Mouse (Mus musculus) stomach, embryonic 14.5 days (tissue): ENCODE measurements around the gene Iqschfp. TPM values are rescaled to one million over a fixed set of nuclear protein-coding genes. Genes with fewer than 3 reads are reported as not detected.

Experiments
- ATAC-seq: fragments of 200-750 bp; cut with Nextera tagmentation; 2 replicates; pipeline ENCODE4 v1.8.0; 2017; ENCODE audit warnings: low read depth, moderate TSS enrichment; ENCODE audit not compliant: insufficient number of reproducible peaks, insufficient read depth, low FRiP score
- H3K27ac ChIP-seq: fragments of 300-500 bp; sonication (generic); 2 replicates; pipeline ENCODE4 v1.5.1; 2014; ENCODE audit warnings: mild to moderate bottlenecking, low read length, moderate library complexity, mixed read lengths
- H3K27me3 ChIP-seq: fragments of 300-500 bp; sonication (generic); 2 replicates; pipeline ENCODE4 v1.6.1; 2014; ENCODE audit warnings: low read length, control low read depth, mixed read lengths; ENCODE audit not compliant: control insufficient read depth, insufficient read depth
- H3K36me3 ChIP-seq: fragments of 300-500 bp; sonication (generic); 2 replicates; pipeline ENCODE4 v1.6.1; 2014; ENCODE audit warnings: mild to moderate bottlenecking, control low read depth, low read length, moderate library complexity, mixed read lengths; ENCODE audit not compliant: control insufficient read depth, insufficient read depth
- H3K4me1 ChIP-seq: fragments of 300-500 bp; sonication (generic); 2 replicates; pipeline ENCODE4 v1.6.1; 2014; ENCODE audit warnings: low read length, control low read depth, mixed read lengths; ENCODE audit not compliant: control insufficient read depth, insufficient read depth
- H3K4me2 ChIP-seq: fragments of 300-500 bp; sonication (generic); replicated peaks from 2 replicates; pipeline ENCODE4 v1.6.1; 2014; ENCODE audit warnings: low read depth, low read length, control low read depth
- H3K4me3 ChIP-seq: fragments of 300-500 bp; sonication (generic); 2 replicates; pipeline ENCODE4 v1.5.1; 2014; ENCODE audit warnings: low read depth, low read length, control low read depth
- H3K9ac ChIP-seq: fragments of 300-500 bp; sonication (generic); replicated peaks from 2 replicates; pipeline ENCODE4 v1.6.1; 2014; ENCODE audit warnings: low read depth, mild to moderate bottlenecking, control low read depth, low read length, moderate library complexity, mixed read lengths
- H3K9me3 ChIP-seq: fragments of 300-500 bp; sonication (generic); 2 replicates; pipeline ENCODE4 v1.6.1; 2016; ENCODE audit warnings: low read depth, low read length, control low read depth; ENCODE audit not compliant: control insufficient read depth
- WGBS: fragments of 180-500 bp; shearing (Covaris S2); extraction: QIAGEN DNeasy Blood & Tissue Kit; methylation state at CpG from one replicate; pipeline ENCODE4 v1.1.7; 2014; 5-methylcytosine and 5-hydroxymethylcytosine counted together
- polyA plus RNA-seq: library from polyadenylated mRNA; unstranded; fragments of >200 nt; fragmentation: Nextera tagmentation; extraction: Ambion mirVana; gene quantifications from 2 replicates; pipeline ENCODE4 v1.2.1, GENCODE M21; 2014

Iqschfp gene
- polyA plus RNA-seq, 1 experiment from 2014 or later: 0.20 TPM

GRCm38 (mm10) chr3:68470061-68470460 is 578.0 kb downstream of the Iqschfp start:
- Histone ChIP-seq H3K4me2 (peak overlapping the region; percentile 13; the same call in 1 of the 2 replicates), H3K36me3 (no peaks in the 10 kb centered on the region), H3K4me3 (no peak overlapping the region), H3K27ac (peak overlapping the region; percentile 11; the same call in 1 of the 2 replicates), H3K9me3 (no peaks in the 10 kb centered on the region), H3K27me3 (no peaks in the 10 kb centered on the region), H3K4me1 (peaks cover 20% of the 10 kb centered on the region), H3K9ac (no peak overlapping the region)
- no peak for ATAC-seq
- WGBS: 14% methylated on average over 3 of the region's 3 CpGs

GRCm38 (mm10) chr3:68470622-68471021 is 578.6 kb downstream of the Iqschfp start:
- H3K4me2 ChIP-seq: no peak overlapping the region
- peak overlapping the region; percentile 11; the same call in 1 of the 2 replicates for H3K27ac ChIP-seq
- H3K36me3 ChIP-seq: no peaks in the 10 kb centered on the region
- no peak overlapping the region for H3K9ac ChIP-seq
- WGBS: 33% methylated on average over 5 of the region's 5 CpGs
- H3K4me3 ChIP-seq: no peak overlapping the region
- peaks cover 20% of the 10 kb centered on the region for H3K4me1 ChIP-seq
- no peaks in the 10 kb centered on the region for H3K9me3 ChIP-seq
- no peak for ATAC-seq
- no peaks in the 10 kb centered on the region for H3K27me3 ChIP-seq

- Histone ChIP-seq H3K9me3 (no peaks in the 10 kb centered on the region), H3K9ac (no peak overlapping the region), H3K36me3 (no peaks in the 10 kb centered on the region), H3K27ac (no peak overlapping the region), H3K4me2 (no peak overlapping the region), H3K27me3 (no peaks in the 10 kb centered on the region), H3K4me3 (no peak overlapping the region), H3K4me1 (no peaks in the 10 kb centered on the region)
- no peak for ATAC-seq
- 77% methylated on average over 7 of the region's 7 CpGs for WGBS
Measured at GRCm38 (mm10) chr3:68476336-68476735, 584.3 kb downstream of the Iqschfp start.

DNA sequence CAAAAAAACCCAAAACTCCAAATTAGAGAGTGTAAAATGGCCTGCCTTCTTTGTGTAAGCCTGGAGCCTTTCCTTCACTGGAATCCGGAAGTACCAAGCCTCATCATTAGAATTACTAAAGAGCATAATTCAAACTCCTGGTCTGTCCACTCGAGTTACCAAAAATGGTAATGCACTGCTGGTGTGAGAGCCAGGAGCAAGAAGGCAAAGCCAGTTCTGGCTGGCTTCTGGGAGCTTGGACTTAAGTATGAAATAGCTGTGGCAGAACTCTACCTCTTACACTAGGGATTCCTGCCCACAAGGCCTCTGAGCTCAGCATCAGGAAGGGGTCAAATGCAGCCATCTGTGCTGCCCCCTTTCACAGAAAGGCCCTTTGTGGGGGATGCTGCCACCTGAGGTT is 585.4 kb downstream of the Iqschfp start:
- Histone ChIP-seq H3K27me3 (no peaks in the 10 kb centered on the region), H3K9ac (no peak overlapping the region), H3K4me3 (no peak overlapping the region), H3K4me1 (no peaks in the 10 kb centered on the region), H3K9me3 (no peaks in the 10 kb centered on the region), H3K4me2 (no peak overlapping the region), H3K36me3 (no peaks in the 10 kb centered on the region), H3K27ac (no peak overlapping the region)
- 51% methylated on average over 2 of the region's 2 CpGs for WGBS
- ATAC-seq: no peak

- H3K9ac ChIP-seq: no peak overlapping the region
- no peaks in the 10 kb centered on the region for H3K4me1 ChIP-seq
- WGBS: 82% methylated on average over 6 of the region's 6 CpGs
- H3K27me3 ChIP-seq: no peaks in the 10 kb centered on the region
- no peak overlapping the region for H3K4me3 ChIP-seq
- ATAC-seq: no peak
- no peak overlapping the region for H3K4me2 ChIP-seq
- no peaks in the 10 kb centered on the region for H3K36me3 ChIP-seq
- no peak overlapping the region for H3K27ac ChIP-seq
- H3K9me3 ChIP-seq: no peaks in the 10 kb centered on the region
Measured at GRCm38 (mm10) chr3:68479266-68479665, 587.2 kb downstream of the Iqschfp start.

DNA sequence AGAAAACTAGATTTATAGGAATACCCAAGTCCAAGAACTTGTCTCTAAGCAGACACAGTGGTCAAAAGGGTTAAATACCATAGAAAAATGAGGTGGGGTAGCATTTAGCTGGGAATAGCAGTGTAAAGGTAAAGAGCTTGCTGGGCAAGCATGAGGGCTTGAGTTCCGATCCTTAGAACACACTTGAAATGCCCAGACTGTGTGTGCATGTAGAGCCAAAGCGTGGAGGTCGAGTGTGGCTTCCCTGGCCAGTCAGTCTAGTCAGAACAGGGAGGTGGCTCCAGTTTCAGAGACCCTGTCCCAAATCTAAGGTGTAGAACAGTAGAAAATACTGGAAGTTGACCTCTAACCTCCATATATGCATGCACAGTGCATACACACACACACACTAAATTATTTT is 591.5 kb downstream of the Iqschfp start:
- H3K9me3 ChIP-seq: no peaks in the 10 kb centered on the region
- H3K4me2 ChIP-seq: no peak overlapping the region
- H3K4me1 ChIP-seq: 0 out of 2 replicates have a peak, but pooled peaks cover 3% of the 10 kb centered on the region
- H3K4me3 ChIP-seq: no peak overlapping the region
- H3K27ac ChIP-seq: no peak overlapping the region
- ATAC-seq: no peak
- H3K36me3 ChIP-seq: no peaks in the 10 kb centered on the region
- H3K9ac ChIP-seq: no peak overlapping the region
- WGBS: 92% methylated on average over 3 of the region's 3 CpGs
- H3K27me3 ChIP-seq: no peaks in the 10 kb centered on the region

DNA sequence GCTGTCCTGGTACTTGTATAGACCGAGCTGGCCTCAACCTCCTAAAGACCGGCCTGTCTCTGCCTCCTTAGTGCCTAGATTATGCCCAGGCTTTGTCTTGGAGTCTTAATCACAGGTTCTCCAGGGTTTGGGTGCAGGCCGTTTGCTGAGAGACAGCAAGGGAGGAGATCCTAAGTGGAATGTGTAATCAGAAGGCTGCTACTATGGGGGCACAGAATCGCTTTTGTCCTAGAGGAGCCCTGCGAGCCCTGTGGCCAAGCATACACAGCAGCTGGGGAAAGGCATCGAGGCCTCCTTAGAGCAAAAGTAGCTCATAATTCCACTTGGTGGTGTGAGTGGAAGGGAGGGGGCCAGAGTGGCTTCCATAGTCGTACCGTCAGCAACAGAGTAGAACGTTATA is 592.0 kb downstream of the Iqschfp start:
- Histone ChIP-seq H3K36me3 (no peaks in the 10 kb centered on the region), H3K9me3 (no peaks in the 10 kb centered on the region), H3K27ac (no peak overlapping the region), H3K4me3 (no peak overlapping the region), H3K4me2 (no peak overlapping the region), H3K27me3 (no peaks in the 10 kb centered on the region), H3K9ac (no peak overlapping the region), H3K4me1 (0 out of 2 replicates have a peak, but pooled peaks cover 3% of the 10 kb centered on the region)
- ATAC-seq: no peak
- 86% methylated on average over 9 of the region's 9 CpGs for WGBS

DNA sequence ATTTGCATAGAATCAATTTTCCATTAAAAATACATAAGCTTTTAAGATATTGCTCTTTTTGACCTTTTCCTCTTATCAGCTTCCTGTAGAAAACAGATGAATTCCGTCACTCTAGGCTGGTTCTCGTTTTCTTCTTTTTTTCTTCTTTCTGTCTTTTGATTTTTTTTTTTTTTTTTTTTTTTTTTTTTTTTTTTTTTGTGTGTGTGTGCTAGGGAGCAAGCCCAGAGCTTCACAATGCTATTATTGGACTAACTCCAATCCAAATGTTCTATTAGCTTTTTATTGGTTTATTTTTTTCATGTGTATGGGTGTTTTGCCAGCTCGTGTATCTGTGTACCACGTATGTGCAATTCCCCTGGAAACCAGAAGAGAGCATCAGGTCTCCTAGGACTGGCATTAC is 592.5 kb downstream of the Iqschfp start:
- H3K4me2 ChIP-seq: no peak overlapping the region
- H3K27ac ChIP-seq: no peak overlapping the region
- no peak overlapping the region for H3K9ac ChIP-seq
- no peaks in the 10 kb centered on the region for H3K27me3 ChIP-seq
- no peak overlapping the region for H3K4me3 ChIP-seq
- no peaks in the 10 kb centered on the region for H3K9me3 ChIP-seq
- 88% methylated on average over 4 of the region's 4 CpGs for WGBS
- no peaks in the 10 kb centered on the region for H3K36me3 ChIP-seq
- no peak for ATAC-seq
- 0 out of 2 replicates have a peak, but pooled peaks cover 3% of the 10 kb centered on the region for H3K4me1 ChIP-seq

GRCm38 (mm10) chr3:68487621-68488020 is 595.6 kb downstream of the Iqschfp start:
- H3K4me3 ChIP-seq: no peak overlapping the region
- H3K4me1 ChIP-seq: 0 out of 2 replicates have a peak, but pooled peaks cover 8% of the 10 kb centered on the region
- no peaks in the 10 kb centered on the region for H3K36me3 ChIP-seq
- H3K9ac ChIP-seq: no peak overlapping the region
- no peak overlapping the region for H3K27ac ChIP-seq
- ATAC-seq: no peak
- H3K9me3 ChIP-seq: no peaks in the 10 kb centered on the region
- H3K27me3 ChIP-seq: no peaks in the 10 kb centered on the region
- no peak overlapping the region for H3K4me2 ChIP-seq
- 69% methylated on average over 1 of the region's 1 CpGs for WGBS
